Mouse (Mus musculus): ENCODE measurements around the gene 1700129C05Rik. TPM values are rescaled to one million over a fixed set of nuclear protein-coding genes. Genes with fewer than 3 reads are reported as not detected.
A peak's percentile ranks its signal among the peaks of the same experiment; 100 is the strongest.

Gene 1700129C05Rik
- polyA plus RNA-seq, 2 experiments, result not detected

- 72% methylated on average over 3 of the region's 3 CpGs for WGBS
- Histone ChIP-seq H3K36me3 (ENCODE audit: control insufficient read depth, insufficient read depth, low read length) (no peaks in the 10 kb centered on the region), H3K27ac (replicated peaks; ENCODE audit: low read depth, low read length) (no peak overlapping the region), H3K9me3 (ENCODE audit: control insufficient read depth, low read length) (no peaks in the 10 kb centered on the region), H3K4me1 (ENCODE audit: control insufficient read depth, insufficient read depth, low read length) (no peaks in the 10 kb centered on the region), H3K9ac (ENCODE audit: low read depth, low read length, severe bottlenecking) (no peak overlapping the region), H3K27me3 (ENCODE audit: control insufficient read depth, insufficient read depth, low read length) (no peaks in the 10 kb centered on the region), H3K4me2 (replicated peaks; ENCODE audit: low read depth, low read length, severe bottlenecking) (no peak overlapping the region), H3K4me3 (replicated peaks; ENCODE audit: low read length) (no peak overlapping the region)
- no peak for TF ChIP-seq POLR2A (IDR thresholded peaks at IDR 0.05; ENCODE audit: borderline replicate concordance, extremely low read depth, insufficient read depth, insufficient read length)
- no peak for ATAC-seq (ENCODE audit: low FRiP score, low read depth)
- no peak for DNase-seq (ENCODE audit: low spot score)
These were observed 14.5 kb upstream of the 1700129C05Rik start for GRCm38 (mm10) chr14:59157016-59157698.

- H3K9ac ChIP-seq (ENCODE audit: low read depth, low read length, severe bottlenecking), result no peak overlapping the region
- DNase-seq (ENCODE audit: low spot score), result peak; percentile 8
- H3K4me3 ChIP-seq (replicated peaks; ENCODE audit: low read length), result no peak overlapping the region
- H3K36me3 ChIP-seq (ENCODE audit: control insufficient read depth, insufficient read depth, low read length), result no peaks in the 10 kb centered on the region
- WGBS, result 82% methylated on average over 2 of the region's 2 CpGs
- H3K4me1 ChIP-seq (ENCODE audit: control insufficient read depth, insufficient read depth, low read length), result no peaks in the 10 kb centered on the region
- no peak overlapping the region for H3K27ac ChIP-seq (replicated peaks; ENCODE audit: low read depth, low read length)
- no peaks in the 10 kb centered on the region for H3K27me3 ChIP-seq (ENCODE audit: control insufficient read depth, insufficient read depth, low read length)
- H3K4me2 ChIP-seq (replicated peaks; ENCODE audit: low read depth, low read length, severe bottlenecking), result no peak overlapping the region
- H3K9me3 ChIP-seq (ENCODE audit: control insufficient read depth, low read length), result no peaks in the 10 kb centered on the region
- TF ChIP-seq POLR2A (IDR thresholded peaks at IDR 0.05; ENCODE audit: borderline replicate concordance, extremely low read depth, insufficient read depth, insufficient read length), result no peak
- ATAC-seq (ENCODE audit: low FRiP score, low read depth), result no peak
These were observed 12.9 kb upstream of the 1700129C05Rik start for GRCm38 (mm10) chr14:59155589-59155988.

GRCm38 (mm10) chr14:59114281-59114680, 28.4 kb downstream of the 1700129C05Rik start:
- H3K4me2 ChIP-seq (replicated peaks; ENCODE audit: low read depth, low read length, severe bottlenecking), result no peak overlapping the region
- H3K27me3 ChIP-seq (ENCODE audit: control insufficient read depth, insufficient read depth, low read length), result no peaks in the 10 kb centered on the region
- H3K36me3 ChIP-seq (ENCODE audit: control insufficient read depth, insufficient read depth, low read length), result no peaks in the 10 kb centered on the region
- H3K27ac ChIP-seq (replicated peaks; ENCODE audit: low read depth, low read length), result no peak overlapping the region
- no peaks in the 10 kb centered on the region for H3K9me3 ChIP-seq (ENCODE audit: control insufficient read depth, low read length)
- ATAC-seq (ENCODE audit: low FRiP score, low read depth) (no peak), DNase-seq (ENCODE audit: low spot score) (peak; percentile 13)
- no peaks in the 10 kb centered on the region for H3K4me1 ChIP-seq (ENCODE audit: control insufficient read depth, insufficient read depth, low read length)
- WGBS, result 4% methylated on average over 2 of the region's 2 CpGs
- H3K9ac ChIP-seq (ENCODE audit: low read depth, low read length, severe bottlenecking), result no peak overlapping the region
- no peak for TF ChIP-seq POLR2A (IDR thresholded peaks at IDR 0.05; ENCODE audit: borderline replicate concordance, extremely low read depth, insufficient read depth, insufficient read length)
- no peak overlapping the region for H3K4me3 ChIP-seq (replicated peaks; ENCODE audit: low read length)

- WGBS, result 23% methylated on average over 10 of the region's 10 CpGs
- DNase-seq (ENCODE audit: low spot score), result no peak
These were observed 38.6 kb downstream of the 1700129C05Rik start for GRCm38 (mm10) chr14:59104006-59104605.

GRCm38 (mm10) chr14:59093601-59094000, 49.1 kb downstream of the 1700129C05Rik start:
- DNase-seq (ENCODE audit: low spot score) (no peak), ATAC-seq (ENCODE audit: low FRiP score, low read depth) (no peak)
- no peak overlapping the region for H3K4me2 ChIP-seq (replicated peaks; ENCODE audit: low read depth, low read length, severe bottlenecking)
- no peak overlapping the region for H3K27ac ChIP-seq (replicated peaks; ENCODE audit: low read depth, low read length)
- no peak overlapping the region for H3K4me3 ChIP-seq (replicated peaks; ENCODE audit: low read length)
- H3K9me3 ChIP-seq (ENCODE audit: control insufficient read depth, low read length), result no peaks in the 10 kb centered on the region
- no peak for TF ChIP-seq POLR2A (IDR thresholded peaks at IDR 0.05; ENCODE audit: borderline replicate concordance, extremely low read depth, insufficient read depth, insufficient read length)
- H3K36me3 ChIP-seq (ENCODE audit: control insufficient read depth, insufficient read depth, low read length), result no peaks in the 10 kb centered on the region
- H3K4me1 ChIP-seq (ENCODE audit: control insufficient read depth, insufficient read depth, low read length), result no peaks in the 10 kb centered on the region
- no peak overlapping the region for H3K9ac ChIP-seq (ENCODE audit: low read depth, low read length, severe bottlenecking)
- no peaks in the 10 kb centered on the region for H3K27me3 ChIP-seq (ENCODE audit: control insufficient read depth, insufficient read depth, low read length)

More at GRCm38 (mm10) chr14:59104006-59104605, 38.6 kb downstream of the 1700129C05Rik start:
- Histone ChIP-seq H3K27ac (replicated peaks; ENCODE audit: low read depth, low read length) (no peak overlapping the region), H3K4me2 (replicated peaks; ENCODE audit: low read depth, low read length, severe bottlenecking) (no peak overlapping the region), H3K4me1 (ENCODE audit: control insufficient read depth, insufficient read depth, low read length) (no peaks in the 10 kb centered on the region; the same call in 1 of the 2 replicates), H3K27me3 (ENCODE audit: control insufficient read depth, insufficient read depth, low read length) (no peaks in the 10 kb centered on the region), H3K4me3 (replicated peaks; ENCODE audit: low read length) (no peak overlapping the region), H3K36me3 (ENCODE audit: control insufficient read depth, insufficient read depth, low read length) (no peaks in the 10 kb centered on the region), H3K9me3 (ENCODE audit: control insufficient read depth, low read length) (no peaks in the 10 kb centered on the region), H3K9ac (ENCODE audit: low read depth, low read length, severe bottlenecking) (no peak overlapping the region)
- TF ChIP-seq POLR2A (IDR thresholded peaks at IDR 0.05; ENCODE audit: borderline replicate concordance, extremely low read depth, insufficient read depth, insufficient read length), result no peak
- no peak for ATAC-seq (ENCODE audit: low FRiP score, low read depth)
